Mouse (Mus musculus) forebrain, embryonic 16.5 days (tissue): Measurements from ENCODE around the gene Cobl. TPM values are rescaled to one million over a fixed set of nuclear protein-coding genes. Genes with fewer than 3 reads are reported as not detected.
A peak's percentile ranks its signal among the peaks of the same experiment; 100 is the strongest.

Experiments used
- ATAC-seq: fragments of 200-750 bp; cut with Nextera tagmentation; 2 replicates; pipeline ENCODE4 v1.8.0; 2017; ENCODE audit warnings: mild to moderate bottlenecking, moderate library complexity
- H3K27ac ChIP-seq: fragments of 300-500 bp; sonication (generic); 2 replicates; pipeline ENCODE4 v1.5.1; 2014; ENCODE audit warnings: low read length, control low read depth
- H3K27me3 ChIP-seq: fragments of 300-500 bp; sonication (generic); replicated peaks from 2 replicates; pipeline ENCODE4 v1.6.1; 2014; ENCODE audit warnings: low read length; ENCODE audit not compliant: control insufficient read depth, insufficient read depth
- H3K36me3 ChIP-seq: fragments of 300-500 bp; sonication (generic); 2 replicates; pipeline ENCODE4 v1.6.1; 2014; ENCODE audit not compliant: control insufficient read depth, insufficient read depth
- H3K4me1 ChIP-seq: fragments of 300-500 bp; sonication (generic); replicated peaks from 2 replicates; pipeline ENCODE4 v1.6.1; 2014; ENCODE audit warnings: low read length; ENCODE audit not compliant: control insufficient read depth, insufficient read depth
- H3K4me2 ChIP-seq: fragments of 300-500 bp; sonication (generic); 2 replicates; pipeline ENCODE4 v1.6.1; 2014; ENCODE audit warnings: mild to moderate bottlenecking, low read length, control low read depth
- H3K4me3 ChIP-seq: fragments of 300-500 bp; sonication (generic); replicated peaks from 2 replicates; pipeline ENCODE4 v1.5.1; 2014; ENCODE audit warnings: mild to moderate bottlenecking, low read length, control low read depth
- H3K9ac ChIP-seq: fragments of 300-500 bp; sonication (generic); replicated peaks from 2 replicates; pipeline ENCODE4 v1.6.1; 2014; ENCODE audit warnings: low read depth, low read length, control low read depth
- H3K9me3 ChIP-seq: fragments of 300-500 bp; sonication (generic); 2 replicates; pipeline ENCODE4 v1.6.1; 2016; ENCODE audit warnings: low read length; ENCODE audit not compliant: control insufficient read depth
- WGBS: fragments of 180-500 bp; shearing (Covaris S2); extraction: QIAGEN DNeasy Blood & Tissue Kit; methylation state at CpG from one replicate; pipeline ENCODE4 v1.1.7; 2014; 5-methylcytosine and 5-hydroxymethylcytosine counted together
- polyA plus RNA-seq: library from polyadenylated mRNA; unstranded; fragments of >200 nt; fragmentation: Nextera tagmentation; extraction: Ambion mirVana; gene quantifications from 2 replicates; pipeline ENCODE4 v1.2.1, GENCODE M21; 2015

The Cobl gene
- polyA plus RNA-seq, result 5.4 and 8.4 TPM in 2 replicates

DNA sequence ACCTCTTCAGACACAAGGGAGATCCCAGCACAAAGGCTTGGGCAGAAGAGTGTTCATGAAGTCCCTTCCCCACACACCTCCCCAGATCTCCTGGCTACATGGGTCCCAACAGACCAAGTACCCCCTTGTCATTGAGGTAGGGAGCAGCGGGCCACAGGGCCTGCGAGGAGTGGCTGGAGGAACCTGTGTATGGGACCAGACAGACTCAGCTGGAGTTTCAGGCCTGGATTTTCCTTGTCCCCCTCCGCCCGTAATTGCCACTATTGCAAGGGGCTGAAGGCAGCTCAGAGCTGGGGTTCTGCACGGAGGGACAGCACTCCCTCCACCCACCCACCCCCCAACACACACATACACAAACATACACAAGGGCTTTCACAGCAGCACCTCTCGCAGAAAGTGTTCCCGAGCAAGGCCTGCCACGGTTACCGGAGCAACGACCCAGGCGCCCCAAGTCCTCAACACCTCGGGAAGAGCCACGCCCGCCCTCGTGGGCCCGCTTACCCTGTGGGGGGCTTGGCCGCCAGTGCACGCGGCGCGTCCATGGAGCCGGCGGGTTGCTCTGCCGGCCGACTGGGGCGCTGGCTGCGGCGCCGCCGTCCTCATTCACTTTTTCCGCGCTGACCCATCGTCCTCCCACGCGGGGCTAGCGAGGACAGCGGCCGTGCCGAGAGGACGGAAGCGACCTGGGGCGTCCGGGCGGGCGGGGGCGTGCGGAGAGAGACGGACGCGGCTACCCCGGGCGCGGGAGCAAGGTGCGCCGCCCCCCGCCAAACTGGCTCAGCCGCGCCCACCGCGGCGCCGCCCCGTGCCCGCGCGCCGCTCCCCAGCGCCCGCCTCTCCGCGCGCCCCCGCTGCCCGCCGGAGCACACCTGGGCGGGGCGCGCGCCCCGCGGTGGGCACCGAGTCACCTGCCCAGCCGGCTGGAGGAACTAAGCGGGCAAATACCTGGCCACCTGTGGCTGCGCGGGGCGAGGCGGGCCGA is at the start of gene Cobl:
Gene Cobl (minus strand): TSS at position 780 of the 982 bp plus-strand sequence.
- ATAC-seq, result peak; percentile 56
- H3K27ac ChIP-seq, result no peak within 1 kb of the TSS
- WGBS, result 1% methylated on average over 58 of the region's 89 CpGs

DNA sequence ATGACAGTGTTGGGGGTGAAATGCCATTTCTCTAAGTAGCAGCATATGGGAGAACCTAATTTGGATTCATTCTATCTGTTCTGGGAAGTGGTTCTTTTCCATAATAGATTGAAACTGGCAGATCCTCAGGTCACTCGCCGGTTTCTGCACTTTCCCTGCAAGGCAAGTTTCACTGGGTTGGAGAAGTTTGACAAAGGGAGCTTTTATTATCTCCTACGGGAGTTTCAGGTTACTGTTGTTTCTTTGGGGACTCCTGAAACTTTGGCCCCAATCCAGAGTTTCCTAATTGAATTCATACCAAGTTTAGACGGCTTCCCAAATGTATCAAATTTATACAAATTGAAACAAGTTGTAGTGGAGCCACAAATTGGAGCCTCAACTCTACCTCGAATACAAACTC is 49.0 kb upstream of the Cobl start:
- 23% methylated on average over 5 of the region's 5 CpGs for WGBS

More for the DNA sequence above, at the start of gene Cobl:
- H3K9ac ChIP-seq, result peak within 1 kb of the TSS; percentile 74
- H3K9me3 ChIP-seq, result no peaks in the 10 kb centered on the region
- peaks cover 2% of the 10 kb centered on the region; the same call in 1 of the 2 replicates for H3K4me1 ChIP-seq
- peak within 1 kb of the TSS; percentile 92 for H3K4me2 ChIP-seq
- H3K27me3 ChIP-seq, result peaks cover 19% of the 10 kb centered on the region
- H3K36me3 ChIP-seq, result no peaks in the 10 kb centered on the region
- H3K4me3 ChIP-seq, result peak within 1 kb of the TSS; percentile 70

DNA sequence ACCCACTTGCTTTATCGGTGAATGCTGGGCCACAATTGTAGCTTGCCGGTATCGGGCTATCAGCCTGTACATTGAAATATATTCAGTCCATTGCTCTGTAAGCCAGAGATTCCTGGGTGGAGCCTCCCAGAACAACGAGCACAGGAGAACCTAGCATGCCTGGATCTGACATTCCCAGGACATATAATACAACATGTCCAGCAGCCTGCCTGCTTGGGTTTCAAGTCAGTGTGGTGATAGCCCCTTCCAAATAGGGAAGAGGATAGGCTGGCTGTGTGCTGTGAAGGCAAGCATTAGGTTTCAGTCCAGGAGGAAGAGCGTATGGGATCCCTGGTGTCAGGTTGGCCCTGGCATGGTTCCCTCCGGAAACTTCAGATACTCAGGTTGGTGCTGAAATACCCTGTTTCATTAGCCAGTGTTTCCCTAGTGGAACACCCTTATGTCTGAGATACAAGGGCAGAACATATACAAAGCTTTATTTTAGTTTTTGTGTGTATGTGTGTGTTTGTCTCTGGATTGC is 41.7 kb upstream of the Cobl start:
- Histone ChIP-seq H3K9ac (no peak overlapping the region), H3K9me3 (no peaks in the 10 kb centered on the region), H3K36me3 (no peaks in the 10 kb centered on the region), H3K27ac (no peak overlapping the region), H3K4me2 (no peak overlapping the region), H3K27me3 (no peaks in the 10 kb centered on the region), H3K4me3 (no peak overlapping the region), H3K4me1 (no peaks in the 10 kb centered on the region)
- ATAC-seq, result no peak
- WGBS, result 92% methylated on average over 6 of the region's 6 CpGs

More for the DNA sequence above, 49.0 kb upstream of the Cobl start:
- Histone ChIP-seq H3K4me2 (no peak overlapping the region), H3K36me3 (no peaks in the 10 kb centered on the region), H3K27ac (no peak overlapping the region), H3K4me1 (no peaks in the 10 kb centered on the region), H3K4me3 (no peak overlapping the region), H3K9me3 (no peaks in the 10 kb centered on the region), H3K9ac (no peak overlapping the region), H3K27me3 (no peaks in the 10 kb centered on the region; the same call in 1 of the 2 replicates)
- ATAC-seq, result no peak

DNA sequence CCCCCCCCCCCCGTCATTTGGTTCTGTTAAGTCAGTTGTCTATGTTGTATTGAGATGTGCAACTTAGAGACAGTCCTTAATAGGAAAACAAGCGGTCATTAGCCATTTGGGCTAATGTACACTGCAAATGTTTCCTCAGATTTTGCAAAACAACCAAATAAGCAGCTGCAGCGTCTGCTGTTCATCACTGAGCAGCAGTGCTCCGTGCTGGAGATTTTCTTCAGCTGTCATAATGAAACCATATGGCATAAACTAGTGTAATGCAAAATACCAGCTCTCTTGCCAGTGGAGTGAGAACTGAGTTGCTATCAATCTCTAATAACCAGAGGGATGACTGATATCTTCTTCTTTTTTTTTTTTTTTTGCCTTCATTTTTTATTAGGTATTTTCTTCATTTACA is 39.0 kb upstream of the Cobl start:
- ATAC-seq, result peak; percentile 89
- H3K9ac ChIP-seq, result no peak overlapping the region

DNA sequence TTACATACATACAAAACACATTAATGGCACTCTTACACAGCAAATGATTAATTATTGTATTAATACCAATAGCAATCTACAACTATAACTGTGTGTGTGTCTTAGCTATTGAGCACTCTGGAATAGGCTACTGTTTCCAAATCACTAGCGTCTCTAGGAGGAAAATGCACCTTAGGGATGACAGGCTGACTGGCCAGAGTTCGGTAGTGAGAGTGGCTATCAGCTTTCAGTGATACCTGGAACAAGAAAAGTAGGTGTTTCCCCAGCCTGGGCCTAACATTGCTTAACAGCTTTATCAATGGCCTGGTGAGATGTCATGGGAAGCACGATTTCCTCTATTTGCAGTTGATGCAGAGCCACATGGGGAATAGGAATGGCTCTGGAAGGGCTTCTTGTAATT is 37.0 kb upstream of the Cobl start:
- Histone ChIP-seq H3K9ac (no peak overlapping the region), H3K27me3 (no peaks in the 10 kb centered on the region), H3K36me3 (no peaks in the 10 kb centered on the region), H3K27ac (no peak overlapping the region), H3K9me3 (no peaks in the 10 kb centered on the region), H3K4me2 (no peak overlapping the region), H3K4me3 (no peak overlapping the region), H3K4me1 (no peaks in the 10 kb centered on the region)
- ATAC-seq, result no peak
- WGBS, result 87% methylated on average over 3 of the region's 3 CpGs

More for the DNA sequence above, 39.0 kb upstream of the Cobl start:
- Histone ChIP-seq H3K36me3 (no peaks in the 10 kb centered on the region), H3K9me3 (no peaks in the 10 kb centered on the region), H3K4me2 (no peak overlapping the region), H3K27me3 (no peaks in the 10 kb centered on the region), H3K4me1 (no peaks in the 10 kb centered on the region), H3K27ac (no peak overlapping the region), H3K4me3 (no peak overlapping the region)
- WGBS, result 57% methylated on average over 4 of the region's 4 CpGs

DNA sequence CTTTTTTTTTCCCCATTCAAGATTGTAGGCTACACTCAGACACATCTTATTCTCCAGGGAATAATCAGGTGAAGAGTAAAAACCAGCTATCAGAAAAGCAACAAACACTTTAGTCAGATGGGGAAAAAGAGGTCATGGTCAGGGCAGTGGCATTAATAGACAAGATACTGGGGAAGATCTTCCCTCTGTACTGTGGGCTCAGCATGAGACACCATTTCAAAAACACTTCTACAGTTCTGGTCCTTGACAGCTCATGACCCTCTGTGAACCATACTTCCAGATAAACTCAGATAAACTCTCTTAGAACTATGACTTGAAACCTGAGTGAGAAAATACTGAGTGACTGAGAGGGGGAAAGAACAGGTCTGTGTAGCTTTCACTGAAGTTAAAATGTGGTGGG is 29.0 kb upstream of the Cobl start:
- H3K4me2 ChIP-seq, result no peak overlapping the region
- H3K27ac ChIP-seq, result no peak overlapping the region
- H3K4me3 ChIP-seq, result no peak overlapping the region
- no peaks in the 10 kb centered on the region for H3K9me3 ChIP-seq
- no peaks in the 10 kb centered on the region for H3K4me1 ChIP-seq
- no peak for ATAC-seq
- H3K9ac ChIP-seq, result no peak overlapping the region
- H3K36me3 ChIP-seq, result no peaks in the 10 kb centered on the region
- H3K27me3 ChIP-seq, result no peaks in the 10 kb centered on the region

DNA sequence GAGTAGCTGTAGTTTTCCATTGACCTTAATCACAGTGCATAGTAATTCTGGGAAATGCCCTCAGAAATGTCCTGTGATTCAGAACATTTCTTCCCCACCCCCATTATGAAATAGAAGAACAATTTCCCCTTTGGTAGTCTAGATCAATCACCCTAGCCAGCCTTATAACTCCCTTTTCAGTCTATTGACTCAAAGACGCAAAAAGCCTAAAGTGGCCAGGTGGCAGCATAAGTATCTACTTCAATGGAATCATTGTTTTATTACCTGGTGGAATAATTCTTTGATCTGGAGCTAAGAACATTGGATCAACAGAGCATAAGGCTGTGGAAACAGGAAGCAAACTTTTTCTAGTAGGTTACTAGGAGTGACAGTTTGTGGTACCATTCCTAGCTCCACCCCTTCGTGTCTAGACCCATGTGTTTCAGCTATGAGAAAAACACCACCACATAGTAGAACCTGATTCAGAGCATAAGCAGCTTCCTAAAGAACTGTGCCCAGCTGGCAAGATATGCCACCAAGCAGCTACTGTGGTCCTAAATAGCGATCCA is 15.2 kb upstream of the Cobl start:
- Histone ChIP-seq H3K4me3 (no peak overlapping the region), H3K4me1 (no peaks in the 10 kb centered on the region), H3K36me3 (no peaks in the 10 kb centered on the region), H3K4me2 (no peak overlapping the region), H3K27ac (no peak overlapping the region), H3K9me3 (no peaks in the 10 kb centered on the region), H3K9ac (no peak overlapping the region), H3K27me3 (no peaks in the 10 kb centered on the region)
- 93% methylated on average over 3 of the region's 3 CpGs for WGBS
- no peak for ATAC-seq

DNA sequence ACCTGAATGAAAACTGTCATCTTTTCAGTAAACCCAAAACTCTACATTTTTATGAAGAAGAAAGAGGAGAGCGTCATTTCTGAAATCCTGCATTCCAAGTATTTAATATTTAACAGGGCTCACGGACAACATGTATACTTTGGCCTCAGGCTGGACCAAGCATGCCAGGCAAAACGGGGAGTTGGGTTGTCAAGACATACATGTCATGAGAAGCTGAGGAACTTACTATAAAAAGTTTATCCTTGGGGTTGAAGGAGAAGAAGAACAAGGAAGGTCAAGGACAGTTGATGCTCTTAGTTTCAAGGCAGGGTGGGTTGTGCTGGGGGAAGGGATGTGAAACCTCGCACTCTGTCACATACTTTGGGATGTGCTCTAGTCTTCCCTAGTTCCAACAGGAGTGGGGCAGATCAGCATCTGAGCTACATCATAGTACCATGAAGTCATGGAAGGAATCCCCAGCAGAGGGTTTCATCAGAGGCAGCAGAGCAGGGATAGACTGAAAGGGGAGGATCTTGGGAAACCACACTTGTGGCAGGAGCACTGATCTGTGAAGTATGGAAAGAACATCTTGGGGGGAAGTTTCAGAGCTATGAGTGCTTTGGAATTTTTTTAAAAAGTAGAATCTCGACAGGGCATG is 9.7 kb upstream of the Cobl start:
- H3K27ac ChIP-seq, result no peak overlapping the region
- H3K4me1 ChIP-seq, result no peaks in the 10 kb centered on the region
- no peak overlapping the region for H3K4me2 ChIP-seq
- no peak for ATAC-seq
- H3K4me3 ChIP-seq, result no peak overlapping the region
- no peak overlapping the region for H3K9ac ChIP-seq
- no peaks in the 10 kb centered on the region for H3K27me3 ChIP-seq
- no peaks in the 10 kb centered on the region for H3K9me3 ChIP-seq
- H3K36me3 ChIP-seq, result no peaks in the 10 kb centered on the region
- WGBS, result 86% methylated on average over 5 of the region's 5 CpGs
